Mouse (Mus musculus) hindlimb bud, embryonic 11.5 days (tissue): ENCODE results near the gene Rabl2.

ENCODE experiments used
- DNase-seq: peaks from one replicate; pipeline ENCODE4 v3.0.0-alpha.2; 2012; ENCODE audit warnings: low read depth, low spot score; ENCODE audit errors: extremely low spot score

Gene Rabl2

GRCm38 (mm10) chr15:89551733-89552132, 40.0 kb downstream of the Rabl2 start:
- no peak for DNase-seq

- DNase-seq: no peak
These were observed 41.2 kb downstream of the Rabl2 start for GRCm38 (mm10) chr15:89550506-89550905.

GRCm38 (mm10) chr15:89548837-89549236, 42.9 kb downstream of the Rabl2 start:
- DNase-seq: no peak

GRCm38 (mm10) chr15:89547824-89548601, 43.7 kb downstream of the Rabl2 start:
- no peak for DNase-seq

- no peak for DNase-seq
These were observed 44.4 kb downstream of the Rabl2 start for GRCm38 (mm10) chr15:89547321-89547720.

GRCm38 (mm10) chr15:89544171-89544570, 47.6 kb downstream of the Rabl2 start:
- no peak for DNase-seq

GRCm38 (mm10) chr15:89533843-89534207, 57.9 kb downstream of the Rabl2 start:
- no peak for DNase-seq

GRCm38 (mm10) chr15:89532924-89533842, 58.5 kb downstream of the Rabl2 start:
- DNase-seq: no peak
